Mouse (Mus musculus) liver, adult 2 months (tissue): Measurements from ENCODE around the gene Ccl8. TPM values are rescaled to one million over a fixed set of nuclear protein-coding genes. Genes with fewer than 3 reads are reported as not detected.

Experiments used
- DNase-seq: peaks from one replicate; pipeline ENCODE4 v3.0.0-alpha.2; 2011; ENCODE audit warnings: low read depth, low spot score; ENCODE audit errors: extremely low read depth
- H3K27ac ChIP-seq: fragments of 200-500 bp; replicated peaks from 2 replicates; pipeline ENCODE4 v1.5.1; 2012; ENCODE audit warnings: low read depth, mild to moderate bottlenecking, control low read depth, inconsistent platforms, low read length; ENCODE audit not compliant: insufficient read depth
- H3K27me3 ChIP-seq: fragments of 200-500 bp; 2 replicates; pipeline ENCODE4 v1.6.1; 2012; ENCODE audit warnings: mild to moderate bottlenecking, moderate library complexity, low read length, inconsistent platforms; ENCODE audit not compliant: control insufficient read depth, insufficient read depth
- H3K36me3 ChIP-seq: fragments of 200-500 bp; 2 replicates; pipeline ENCODE4 v1.6.1; 2012; ENCODE audit warnings: low read length, inconsistent platforms; ENCODE audit not compliant: control insufficient read depth, insufficient read depth
- H3K4me1 ChIP-seq: fragments of 200-500 bp; 2 replicates; pipeline ENCODE4 v1.6.1; 2011; ENCODE audit warnings: low read length; ENCODE audit not compliant: control insufficient read depth, insufficient read depth
- H3K4me3 ChIP-seq: fragments of 200-500 bp; 2 replicates; pipeline ENCODE4 v1.5.1; 2011; ENCODE audit warnings: low read depth, mild to moderate bottlenecking, control low read depth, low read length, moderate library complexity; ENCODE audit not compliant: insufficient read depth
- H3K79me2 ChIP-seq: fragments of 200-500 bp; 2 replicates; pipeline ENCODE4 v1.6.1; 2012; ENCODE audit warnings: inconsistent platforms, mild to moderate bottlenecking, low read length, moderate library complexity; ENCODE audit not compliant: control insufficient read depth, insufficient read depth
- H3K9ac ChIP-seq: fragments of 200-500 bp; 2 replicates; pipeline ENCODE4 v1.6.1; 2012; ENCODE audit warnings: low read depth, mild to moderate bottlenecking, control low read depth, inconsistent platforms, low read length
- CTCF ChIP-seq: fragments of 200-500 bp; IDR thresholded peaks from 2 replicates; pipeline ENCODE4 v1.5.1; 2011; ENCODE audit warnings: low read depth, low read length, control low read depth
- POLR2A ChIP-seq: fragments of 200-500 bp; IDR thresholded peaks from 2 replicates; pipeline ENCODE4 v1.6.1; 2011; ENCODE audit warnings: low read length, control low read depth; ENCODE audit not compliant: insufficient read depth; ENCODE audit errors: extremely low read depth
- WGBS: fragments of 180-500 bp; shearing (Covaris S2); methylation state at CpG from one replicate; pipeline ENCODE4 v1.1.7; 2018; 5-methylcytosine and 5-hydroxymethylcytosine counted together
- polyA plus RNA-seq: library from polyadenylated mRNA; depleted of rRNA; stranded (reverse); fragments of >200 nt; gene quantifications from 2 replicates; pipeline ENCODE4 v1.2.3, GENCODE M21; 2012; rRNA removed
- total RNA-seq: library from RNA; depleted of rRNA; stranded (reverse); fragments of >200 nt; gene quantifications from 2 replicates; pipeline ENCODE4 v1.2.3, GENCODE M21; 2014; rRNA removed

Gene Ccl8
- total RNA-seq (0.87 TPM in 1 of 2 replicates, not detected in the other), polyA plus RNA-seq (not detected in 2 replicates)

- Histone ChIP-seq H3K36me3 (no peaks in the 10 kb centered on the region), H3K27me3 (no peaks in the 10 kb centered on the region; the same call in 1 of the 2 replicates), H3K4me3 (no peak within 1 kb of the TSS), H3K79me2 (no peaks in the 10 kb centered on the region), H3K4me1 (no peaks in the 10 kb centered on the region), H3K9ac (no peak within 1 kb of the TSS), H3K27ac (no peak within 1 kb of the TSS)
- DNase-seq, result no peak
- 78% methylated on average over 3 of the region's 3 CpGs for WGBS
- TF ChIP-seq POLR2A, result no peak
- no peak for TF ChIP-seq CTCF
Observed at GRCm38 (mm10) chr11:82114885-82115284, at the start of gene Ccl8. TSS of gene Ccl8 (plus strand) at chr11:82115185.

GRCm38 (mm10) chr11:82066953-82067571 is 47.9 kb upstream of the Ccl8 start:
- Histone ChIP-seq H3K36me3 (no peaks in the 10 kb centered on the region), H3K9ac (no peak overlapping the region), H3K4me3 (no peak overlapping the region), H3K27me3 (no peaks in the 10 kb centered on the region), H3K27ac (no peak overlapping the region), H3K79me2 (no peaks in the 10 kb centered on the region), H3K4me1 (no peaks in the 10 kb centered on the region)
- 84% methylated on average over 7 of the region's 7 CpGs for WGBS
- no peak for TF ChIP-seq POLR2A
- no peak for TF ChIP-seq CTCF
- DNase-seq, result no peak

DNA sequence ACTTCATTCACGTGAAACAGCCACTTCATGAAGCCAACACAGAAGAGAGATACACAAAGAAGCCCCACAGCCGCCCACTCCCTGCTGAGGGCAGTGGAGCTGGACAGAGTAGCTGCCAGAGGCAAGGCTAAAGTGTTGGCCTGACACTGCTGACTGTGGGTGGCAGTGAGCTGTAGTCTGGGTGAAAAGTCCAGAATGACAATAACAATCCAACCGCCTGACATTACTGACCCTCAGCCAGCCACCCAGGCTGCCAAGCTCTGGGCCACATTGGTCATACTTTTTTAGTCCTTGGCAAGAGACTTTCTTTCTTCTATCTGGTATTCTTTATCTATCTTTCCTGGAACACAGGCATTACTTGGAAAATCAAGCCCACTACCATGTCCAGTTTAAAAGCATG is 43.9 kb upstream of the Ccl8 start:
- WGBS, result 73% methylated on average over 3 of the region's 3 CpGs
- Histone ChIP-seq H3K4me3 (no peak overlapping the region), H3K79me2 (no peaks in the 10 kb centered on the region), H3K9ac (no peak overlapping the region), H3K36me3 (no peaks in the 10 kb centered on the region), H3K4me1 (no peaks in the 10 kb centered on the region), H3K27ac (no peak overlapping the region), H3K27me3 (no peaks in the 10 kb centered on the region)
- TF ChIP-seq CTCF, result no peak
- TF ChIP-seq POLR2A, result no peak
- DNase-seq, result no peak

DNA sequence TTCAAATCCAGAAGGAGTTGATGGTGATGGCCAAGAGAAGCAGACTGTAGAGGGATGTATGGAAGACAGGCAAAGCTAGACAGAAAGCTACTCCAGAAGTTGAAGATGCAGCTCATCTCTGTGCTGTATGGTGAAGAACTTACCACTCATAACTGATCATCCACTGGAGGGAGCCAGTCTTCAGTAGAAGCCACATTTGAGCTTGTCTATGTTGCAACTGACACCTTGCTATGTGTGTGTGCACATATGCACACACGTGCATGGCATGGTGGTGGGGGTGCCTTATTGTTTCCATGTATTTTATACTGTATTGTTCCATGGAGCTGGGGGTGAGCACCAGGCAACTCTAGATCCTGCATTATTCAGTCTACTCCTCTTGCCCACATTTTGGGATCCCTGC is 42.6 kb upstream of the Ccl8 start:
- no peak overlapping the region for H3K9ac ChIP-seq
- no peaks in the 10 kb centered on the region for H3K79me2 ChIP-seq
- TF ChIP-seq CTCF, result no peak
- TF ChIP-seq POLR2A, result no peak
- no peaks in the 10 kb centered on the region for H3K36me3 ChIP-seq
- no peak overlapping the region for H3K27ac ChIP-seq
- no peaks in the 10 kb centered on the region for H3K4me1 ChIP-seq
- no peak overlapping the region for H3K4me3 ChIP-seq
- H3K27me3 ChIP-seq, result no peaks in the 10 kb centered on the region
- 68% methylated on average over 1 of the region's 1 CpGs for WGBS
- no peak for DNase-seq

DNA sequence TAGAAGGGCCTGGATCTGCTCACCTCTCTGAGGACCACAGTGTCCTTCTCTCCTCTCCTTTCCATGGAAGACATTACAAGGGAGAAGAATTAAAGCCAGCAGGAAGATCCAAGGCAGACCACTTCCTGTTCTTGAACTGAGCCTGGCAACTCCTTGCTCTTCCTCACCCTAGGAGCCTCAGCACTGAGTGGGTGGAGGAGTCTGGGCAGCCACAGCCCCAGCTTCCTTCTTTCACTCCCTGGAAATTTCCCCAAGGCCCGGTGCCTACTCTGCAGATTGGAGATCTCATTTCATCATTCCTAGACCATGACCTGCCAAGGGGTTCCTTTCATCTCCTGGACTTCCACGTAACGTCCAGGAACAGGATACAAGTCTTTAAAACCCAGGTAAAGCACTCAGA is 42.0 kb upstream of the Ccl8 start:
- Histone ChIP-seq H3K4me3 (no peak overlapping the region), H3K27ac (no peak overlapping the region), H3K79me2 (no peaks in the 10 kb centered on the region), H3K36me3 (no peaks in the 10 kb centered on the region), H3K27me3 (no peaks in the 10 kb centered on the region), H3K9ac (no peak overlapping the region), H3K4me1 (no peaks in the 10 kb centered on the region)
- TF ChIP-seq CTCF, result no peak
- no peak for TF ChIP-seq POLR2A
- 73% methylated on average over 3 of the region's 3 CpGs for WGBS
- no peak for DNase-seq

DNA sequence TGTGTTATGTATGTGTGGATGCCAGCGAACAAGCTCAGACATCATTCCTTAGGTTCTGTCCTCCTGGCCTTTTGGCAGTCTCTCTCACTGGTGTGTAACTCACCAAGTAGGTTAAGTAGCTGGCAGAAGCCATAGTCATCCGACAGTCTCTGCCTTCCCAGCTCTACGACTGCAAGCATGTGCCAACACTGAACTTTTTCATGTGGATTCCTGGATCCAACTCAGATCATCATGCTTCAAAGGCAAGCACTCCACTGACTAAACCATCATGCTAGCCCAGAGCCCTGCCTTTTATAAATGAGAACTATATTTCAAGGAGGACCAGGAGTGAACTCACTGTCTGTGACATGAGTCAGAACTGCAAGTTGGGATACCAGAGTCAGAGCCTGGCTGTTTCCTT is 41.3 kb upstream of the Ccl8 start:
- H3K36me3 ChIP-seq, result no peaks in the 10 kb centered on the region
- no peaks in the 10 kb centered on the region for H3K4me1 ChIP-seq
- no peak overlapping the region for H3K4me3 ChIP-seq
- no peak for TF ChIP-seq CTCF
- no peak for TF ChIP-seq POLR2A
- H3K27ac ChIP-seq, result no peak overlapping the region
- no peak overlapping the region for H3K9ac ChIP-seq
- no peak for DNase-seq
- WGBS, result 81% methylated on average over 3 of the region's 3 CpGs
- H3K27me3 ChIP-seq, result no peaks in the 10 kb centered on the region
- H3K79me2 ChIP-seq, result no peaks in the 10 kb centered on the region
